Mouse (Mus musculus) liver, adult 10 weeks (tissue): ENCODE results near the gene Klhl22. TPM values are rescaled to one million over a fixed set of nuclear protein-coding genes. Genes with fewer than 3 reads are reported as not detected.

Experiments
- polyA plus RNA-seq: library from polyadenylated mRNA; stranded (reverse); fragments of 350-450 nt; fragmentation: Illumina TruSeq; extraction: RNeasy Lipid Tissue Mini Kit (QIAGEN cat#74804); gene quantifications from one replicate; pipeline ENCODE4 v1.2.3, GENCODE M21; 2014; ENCODE audit warnings: low read depth, low replicate concordance

Klhl22 gene
- polyA plus RNA-seq: 3.8 TPM

DNA sequence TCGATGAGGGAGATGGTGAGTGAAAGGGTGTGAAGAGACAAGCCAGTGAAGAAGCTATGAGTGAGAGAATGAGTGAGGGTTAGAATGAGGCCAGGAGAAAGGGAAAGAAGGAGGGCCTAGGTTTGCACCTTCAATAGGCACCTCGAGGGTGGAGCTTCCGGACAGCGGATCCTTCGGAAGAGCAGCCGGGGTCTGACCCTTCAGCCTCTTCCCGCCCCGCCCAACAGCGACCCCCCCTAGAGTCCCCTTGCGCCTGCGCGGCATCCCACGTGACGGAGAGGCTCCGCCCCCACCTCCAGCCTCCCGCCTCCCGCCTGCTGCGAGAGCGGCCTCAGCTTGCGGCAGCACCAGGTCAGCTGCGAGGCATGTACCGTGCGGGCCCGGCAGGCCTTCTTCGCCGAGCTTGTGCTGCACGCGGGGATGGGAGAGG lies at the start of gene Klhl22:
Gene Klhl22 (plus strand): TSS at position 275 of the 430 bp plus-strand sequence.

DNA sequence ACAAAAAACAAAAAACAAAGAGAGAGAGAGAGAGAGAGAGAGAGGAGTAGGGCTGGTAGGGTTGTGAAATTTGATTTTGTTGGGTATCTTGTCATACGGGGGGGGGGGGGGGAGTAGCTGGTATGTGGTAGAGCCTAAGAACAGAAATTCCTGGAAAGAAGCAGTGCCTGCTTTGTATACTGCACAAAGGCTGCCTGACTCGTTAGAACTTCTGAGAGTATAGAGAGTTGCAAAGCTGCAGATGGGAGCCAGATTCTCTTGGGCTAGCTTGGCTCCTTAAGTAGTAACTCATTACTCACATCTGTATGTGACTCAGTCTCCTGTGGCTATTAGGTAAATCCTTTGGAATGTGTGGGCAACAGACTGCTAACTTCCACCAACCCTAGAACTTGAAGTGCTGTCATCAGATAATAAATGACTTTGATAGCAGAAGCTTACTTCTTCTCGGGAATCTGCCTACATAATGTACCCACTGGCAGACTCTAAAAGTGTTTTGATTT lies 26.5 kb upstream of the Klhl22 start, which contains the start of gene Med15:
Gene Med15 (minus strand): TSS at position 51 of the 500 bp plus-strand sequence.

DNA sequence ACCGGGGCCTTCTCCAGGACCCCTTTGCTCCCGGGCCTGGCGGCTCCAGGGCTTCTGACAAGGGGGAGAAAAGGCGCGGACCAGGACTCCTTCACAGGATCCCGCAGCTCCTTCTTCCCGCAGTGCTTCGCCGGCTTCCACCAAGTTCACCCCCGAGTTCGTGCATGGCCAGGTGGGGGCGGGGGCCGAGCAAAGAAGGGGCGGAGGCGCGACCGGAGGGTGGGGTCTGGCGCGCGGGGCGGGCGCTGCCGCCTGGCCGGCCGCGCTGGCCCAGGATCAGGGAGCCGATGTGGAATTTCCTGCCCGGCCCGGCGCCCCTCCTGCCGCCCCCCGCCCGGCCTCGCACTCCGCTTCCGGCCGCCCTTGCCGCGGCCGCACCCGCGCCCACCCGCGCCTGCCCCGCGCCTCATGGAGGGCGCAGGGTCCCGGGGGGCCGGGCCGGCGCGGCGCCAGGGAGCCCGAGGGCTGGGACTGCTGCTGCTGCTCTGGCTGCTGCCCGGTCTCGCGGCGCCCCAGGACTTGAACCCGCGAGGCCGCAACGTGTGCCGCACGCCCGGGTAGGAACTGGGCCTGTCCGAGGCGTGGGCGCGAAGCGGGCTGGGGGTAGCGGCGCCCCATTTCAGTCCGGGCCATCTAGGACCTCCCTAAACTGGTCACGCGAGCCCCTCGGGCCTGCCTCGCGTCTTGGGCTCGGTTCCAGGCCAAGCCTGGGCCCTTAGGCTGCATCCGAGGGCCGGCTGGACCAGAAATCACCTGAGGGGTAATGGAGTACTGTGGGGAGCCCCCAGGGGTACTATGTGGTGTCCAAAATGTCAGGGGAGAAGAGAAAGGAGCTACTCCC lies 37.8 kb downstream of the Klhl22 start, which contains the start of gene Scarf2:
Gene Scarf2 (plus strand): TSS at position 312 of the 841 bp plus-strand sequence.

DNA sequence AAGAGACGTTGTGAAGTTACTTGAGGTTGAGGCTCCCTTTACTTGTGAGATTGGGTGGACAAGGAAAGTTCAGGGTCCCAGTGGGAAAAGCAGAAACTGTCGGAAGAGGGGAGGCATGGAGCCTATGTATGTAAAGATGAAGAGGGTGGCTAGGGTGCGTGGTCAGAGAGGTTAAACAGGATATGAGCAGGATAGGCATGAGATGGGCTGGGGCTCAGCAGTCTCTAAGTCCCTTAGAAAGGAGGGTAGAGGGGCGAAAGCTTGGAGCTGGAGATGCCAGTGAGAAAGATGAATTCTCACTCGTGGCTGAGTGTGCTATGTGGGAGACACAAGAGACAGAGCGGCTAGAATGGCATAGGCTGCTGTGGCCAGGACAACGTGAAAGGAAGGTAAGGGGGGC lies 73.4 kb downstream of the Klhl22 start, which contains the start of gene B830017H08Rik:
Gene B830017H08Rik (plus strand): TSS at position 301 of the 400 bp plus-strand sequence.

DNA sequence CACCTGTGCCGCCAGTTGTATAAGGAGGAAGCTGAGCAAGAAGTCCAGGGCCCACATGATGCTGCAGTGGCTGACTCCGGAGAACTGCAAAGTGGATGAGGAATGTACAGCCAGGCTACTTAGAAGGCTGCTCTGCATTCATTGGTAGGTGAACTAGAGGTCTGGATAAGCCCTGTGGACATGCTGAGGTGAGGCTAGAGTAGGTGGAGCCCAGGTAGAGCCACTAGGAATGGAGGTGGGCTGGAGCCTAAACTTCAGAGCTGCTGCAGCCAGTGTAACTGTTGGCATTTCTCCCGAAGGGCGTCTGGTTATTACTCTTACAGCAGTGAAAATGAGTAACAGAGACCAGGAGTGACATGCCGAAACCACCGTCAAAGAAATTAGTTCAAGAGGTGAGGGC lies 78.6 kb downstream of the Klhl22 start, which contains the start of gene Car15:
Gene Car15 (minus strand): TSS at position 314 of the 400 bp plus-strand sequence.

Other genes with a start within 250 kb of the Klhl22 start
- 1.5 TPM for gene Thap7, start 228.5 kb upstream of the Klhl22 start, polyA plus RNA-seq
- gene Lrrc74b, start 198.4 kb upstream of the Klhl22 start, polyA plus RNA-seq: not detected
- not detected for gene P2rx6, start 197.7 kb upstream of the Klhl22 start, polyA plus RNA-seq
- not detected for gene Slc7a4, start 176.4 kb upstream of the Klhl22 start, polyA plus RNA-seq
- gene Smpd4, start 140.3 kb upstream of the Klhl22 start, polyA plus RNA-seq: 7.4 TPM
- gene Ccdc74a, start 113.1 kb upstream of the Klhl22 start, polyA plus RNA-seq: not detected
- gene Med15, start 26.7 kb upstream of the Klhl22 start, polyA plus RNA-seq: 6.3 TPM
- gene Scarf2, start 37.7 kb downstream of the Klhl22 start, polyA plus RNA-seq: not detected
- gene B830017H08Rik, start 73.5 kb downstream of the Klhl22 start, polyA plus RNA-seq: not detected
- 0.32 TPM for gene Car15, start 78.7 kb downstream of the Klhl22 start, polyA plus RNA-seq
- not detected for gene Gm20518, start 132.1 kb downstream of the Klhl22 start, polyA plus RNA-seq
- not detected for gene Tssk1, start 134.6 kb downstream of the Klhl22 start, polyA plus RNA-seq
- 7.9 TPM for gene Dgcr2, start 138.9 kb downstream of the Klhl22 start, polyA plus RNA-seq
- gene Tssk2, start 139.0 kb downstream of the Klhl22 start, polyA plus RNA-seq: not detected
- gene Ess2, start 151.7 kb downstream of the Klhl22 start, polyA plus RNA-seq: 1.8 TPM
- not detected for gene Gsc2, start 155.4 kb downstream of the Klhl22 start, polyA plus RNA-seq
- 60.0 TPM for gene Slc25a1, start 168.6 kb downstream of the Klhl22 start, polyA plus RNA-seq
- gene Vpreb2, start 220.8 kb downstream of the Klhl22 start, polyA plus RNA-seq: not detected